Mouse (Mus musculus): ENCODE measurements around the gene Tbkbp1. TPM values are rescaled to one million over a fixed set of nuclear protein-coding genes. Genes with fewer than 3 reads are reported as not detected.
A peak's percentile ranks its signal among the peaks of the same experiment; 100 is the strongest.
"Not testable (repeated sequence)": the region's sequence is repeated elsewhere in the genome, so short reads cannot be mapped to it uniquely, and the experiment has no call there.

Gene Tbkbp1
- polyA plus RNA-seq, 1 experiment = 11.4 TPM

- no peaks in the 10 kb centered on the region for H3K36me3 ChIP-seq (ENCODE audit: control insufficient read depth, insufficient read depth, low read length)
- H3K27ac ChIP-seq (ENCODE audit: insufficient read depth, low read depth, low read length) = 0 out of 2 replicates have a peak overlapping the region, but pooled peaks have one; percentile 34
- WGBS = 77% methylated on average over 6 of the region's 6 CpGs
- TF ChIP-seq POLR2A (IDR thresholded peaks at IDR 0.05; ENCODE audit: low read depth, low read length) (no peak), CTCF (IDR thresholded peaks at IDR 0.05; ENCODE audit: extremely low read depth, insufficient read length, insufficient replicate concordance, low read depth, low read length) (no peak)
- H3K27me3 ChIP-seq (ENCODE audit: control insufficient read depth, insufficient read depth, low read length) = no peaks in the 10 kb centered on the region
- H3K4me3 ChIP-seq (ENCODE audit: low read depth, low read length) = no peak overlapping the region
- no peaks in the 10 kb centered on the region; the same call in 1 of the 2 replicates for H3K4me1 ChIP-seq (ENCODE audit: control insufficient read depth, insufficient read depth, insufficient read length, low read length)
Measured at GRCm38 (mm10) chr11:97190992-97191391, 39.7 kb upstream of the Tbkbp1 start.

DNA sequence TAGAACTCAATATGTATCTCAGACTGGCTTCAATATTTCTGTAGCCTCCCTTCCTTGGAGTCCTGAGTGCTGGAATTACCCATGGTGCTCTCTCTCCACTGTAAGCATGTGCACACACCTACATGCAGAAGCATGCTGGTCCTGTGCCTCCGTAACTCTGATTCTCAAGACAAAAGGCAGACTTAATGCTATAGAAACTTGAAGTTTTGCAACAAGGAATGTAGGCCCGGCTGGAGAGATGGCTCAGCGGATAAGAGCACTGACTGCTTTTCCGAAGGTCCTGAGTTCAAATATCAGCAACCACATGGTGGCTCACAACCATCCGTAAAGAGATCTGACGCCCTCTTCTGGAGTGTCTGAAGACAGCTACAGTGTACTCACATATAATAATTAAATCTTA is 38.4 kb upstream of the Tbkbp1 start:
- not testable (repeated sequence) for H3K4me3 ChIP-seq (ENCODE audit: low read depth, low read length); H3K4me1 ChIP-seq (ENCODE audit: control insufficient read depth, insufficient read depth, insufficient read length, low read length); H3K27me3 ChIP-seq (ENCODE audit: control insufficient read depth, insufficient read depth, low read length); H3K27ac ChIP-seq (ENCODE audit: insufficient read depth, low read depth, low read length); H3K36me3 ChIP-seq (ENCODE audit: control insufficient read depth, insufficient read depth, low read length)
- WGBS = 84% methylated on average over 6 of the region's 6 CpGs

DNA sequence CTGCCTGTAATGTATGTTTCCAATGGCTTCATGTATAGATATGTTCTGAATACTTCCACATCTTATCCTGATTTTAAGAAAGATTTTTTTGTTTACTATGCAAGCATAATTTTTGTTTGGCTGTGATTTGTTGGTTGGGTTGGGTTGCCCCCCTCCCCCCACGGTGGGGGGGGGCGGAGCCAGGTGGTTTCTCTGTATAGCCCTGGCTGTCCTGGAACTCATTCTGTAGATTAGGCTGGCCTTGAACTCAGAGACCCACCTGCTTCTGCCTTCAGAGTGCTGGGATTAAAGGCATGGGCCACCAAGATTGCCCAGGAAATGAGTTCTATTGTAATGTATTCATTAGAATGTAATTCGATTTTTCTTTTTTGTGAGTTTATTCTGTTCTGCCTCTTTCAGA is 37.9 kb upstream of the Tbkbp1 start:
- H3K27ac ChIP-seq (ENCODE audit: insufficient read depth, low read depth, low read length) = no peak overlapping the region
- WGBS = 25% methylated on average over 3 of the region's 3 CpGs
- H3K27me3 ChIP-seq (ENCODE audit: control insufficient read depth, insufficient read depth, low read length) = no peaks in the 10 kb centered on the region
- peaks cover 9% of the 10 kb centered on the region for H3K36me3 ChIP-seq (ENCODE audit: control insufficient read depth, insufficient read depth, low read length)
- TF ChIP-seq POLR2A (IDR thresholded peaks at IDR 0.05; ENCODE audit: low read depth, low read length) = no peak
- TF ChIP-seq CTCF (IDR thresholded peaks at IDR 0.05; ENCODE audit: extremely low read depth, insufficient read length, insufficient replicate concordance, low read depth, low read length) = no peak
- H3K4me1 ChIP-seq (ENCODE audit: control insufficient read depth, insufficient read depth, insufficient read length, low read length) = no peaks in the 10 kb centered on the region; the same call in 1 of the 2 replicates
- no peak overlapping the region for H3K4me3 ChIP-seq (ENCODE audit: low read depth, low read length)

GRCm38 (mm10) chr11:97188643-97188955 is 37.3 kb upstream of the Tbkbp1 start:
- H3K4me1 ChIP-seq (ENCODE audit: control insufficient read depth, insufficient read depth, insufficient read length, low read length) = no peaks in the 10 kb centered on the region; the same call in 1 of the 2 replicates
- H3K27ac ChIP-seq (ENCODE audit: insufficient read depth, low read depth, low read length) = peak overlapping the region; percentile 91
- under 1% methylated on average over 15 of the region's 15 CpGs for WGBS
- TF ChIP-seq CTCF (IDR thresholded peaks at IDR 0.05; ENCODE audit: extremely low read depth, insufficient read length, insufficient replicate concordance, low read depth, low read length) = no peak
- no peak for TF ChIP-seq POLR2A (IDR thresholded peaks at IDR 0.05; ENCODE audit: low read depth, low read length)
- H3K27me3 ChIP-seq (ENCODE audit: control insufficient read depth, insufficient read depth, low read length) = no peaks in the 10 kb centered on the region
- peak overlapping the region; percentile 66 for H3K4me3 ChIP-seq (ENCODE audit: low read depth, low read length)
- H3K36me3 ChIP-seq (ENCODE audit: control insufficient read depth, insufficient read depth, low read length) = peaks cover 10% of the 10 kb centered on the region

DNA sequence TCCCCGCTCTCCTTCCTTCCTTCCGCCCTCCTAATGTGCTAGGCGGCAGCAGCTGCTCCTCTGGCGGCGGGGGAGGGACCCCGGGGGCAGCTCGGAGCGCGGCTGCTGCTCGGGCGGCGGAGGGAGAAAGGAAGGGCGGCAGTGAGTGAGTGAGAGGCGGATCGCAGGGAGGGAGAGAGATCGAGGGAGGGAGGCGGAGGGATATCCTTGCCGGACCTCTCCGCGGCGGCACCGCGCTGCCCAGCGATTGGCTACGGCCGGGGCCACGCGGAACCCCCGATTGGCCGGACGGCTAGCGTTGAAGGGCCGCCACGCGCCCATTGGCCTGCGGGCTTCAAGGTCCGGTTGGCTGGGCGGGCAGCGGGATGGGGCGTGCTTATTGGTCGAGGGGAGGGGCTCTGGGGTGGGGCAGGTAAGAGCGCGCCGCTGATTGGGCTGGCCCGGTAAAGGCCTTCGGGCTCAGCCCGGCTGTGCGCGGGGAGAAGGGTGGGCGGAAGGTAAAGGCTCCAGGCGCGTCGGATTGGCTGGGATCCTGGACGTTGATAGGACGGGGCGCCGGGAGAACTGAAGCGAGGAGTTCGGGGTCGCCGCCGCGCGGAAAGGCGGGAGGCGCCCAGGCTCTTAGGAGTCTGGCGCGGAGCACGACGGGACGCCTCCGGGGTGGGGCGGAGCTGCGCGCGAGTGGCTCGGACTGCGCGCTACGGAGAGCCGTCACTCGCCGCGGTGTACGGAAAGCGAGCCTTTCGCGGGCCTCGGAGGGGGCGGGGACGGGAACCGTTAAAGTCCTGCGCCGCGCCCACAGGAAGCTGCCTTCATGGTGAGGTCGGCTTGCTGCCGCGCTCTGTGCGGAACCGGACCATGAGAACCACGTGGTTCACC is 36.7 kb upstream of the Tbkbp1 start, which contains the start of gene Kpnb1:
Gene Kpnb1 (minus strand): TSS at position 118 of the 879 bp plus-strand sequence.
- H3K4me1 ChIP-seq (ENCODE audit: control insufficient read depth, insufficient read depth, insufficient read length, low read length) = no peaks in the 10 kb centered on the region; the same call in 1 of the 2 replicates
- H3K36me3 ChIP-seq (ENCODE audit: control insufficient read depth, insufficient read depth, low read length) = peaks cover 16% of the 10 kb centered on the region
- TF ChIP-seq POLR2A (IDR thresholded peaks at IDR 0.05; ENCODE audit: low read depth, low read length) = peak; percentile 51
- TF ChIP-seq CTCF (IDR thresholded peaks at IDR 0.05; ENCODE audit: extremely low read depth, insufficient read length, insufficient replicate concordance, low read depth, low read length) = no peak
- H3K27me3 ChIP-seq (ENCODE audit: control insufficient read depth, insufficient read depth, low read length) = no peaks in the 10 kb centered on the region
- H3K27ac ChIP-seq (ENCODE audit: insufficient read depth, low read depth, low read length) = peak within 1 kb of the TSS; percentile 91
- WGBS = under 1% methylated on average over 90 of the region's 101 CpGs
- H3K4me3 ChIP-seq (ENCODE audit: low read depth, low read length) = peak within 1 kb of the TSS; percentile 87

- Histone ChIP-seq H3K4me1 (ENCODE audit: control insufficient read depth, insufficient read depth, insufficient read length, low read length) (no peaks in the 10 kb centered on the region; the same call in 1 of the 2 replicates), H3K27me3 (ENCODE audit: control insufficient read depth, insufficient read depth, low read length) (no peaks in the 10 kb centered on the region), H3K36me3 (ENCODE audit: control insufficient read depth, insufficient read depth, low read length) (peaks cover 24% of the 10 kb centered on the region), H3K4me3 (ENCODE audit: low read depth, low read length) (peak overlapping the region; percentile 87), H3K27ac (ENCODE audit: insufficient read depth, low read depth, low read length) (peak overlapping the region; percentile 68)
- WGBS = 1% methylated on average over 42 of the region's 74 CpGs
- TF ChIP-seq POLR2A (IDR thresholded peaks at IDR 0.05; ENCODE audit: low read depth, low read length) (peak; percentile 21; the same call in 1 of the 2 replicates), CTCF (IDR thresholded peaks at IDR 0.05; ENCODE audit: extremely low read depth, insufficient read length, insufficient replicate concordance, low read depth, low read length) (no peak)
Measured at GRCm38 (mm10) chr11:97186947-97187763, 35.9 kb upstream of the Tbkbp1 start.

Data from small intestine, adult 2 months (tissue).